Mouse (Mus musculus): Measurements from ENCODE around the gene Myb. TPM values are rescaled to one million over a fixed set of nuclear protein-coding genes. Genes with fewer than 3 reads are reported as not detected.

The Myb gene
- polyA plus RNA-seq, 1 experiment from 2014 or later, result 7.5 TPM

GRCm38 (mm10) chr10:21193088-21193934, 32.5 kb upstream of the Myb start:
- WGBS, result 48% methylated on average over 10 of the region's 10 CpGs
- ATAC-seq (ENCODE audit: insufficient number of reproducible peaks, insufficient read depth, low FRiP score, low TSS enrichment, low read depth), result no peak
- H3K4me1 ChIP-seq (replicated peaks), result peaks cover 15% of the 10 kb centered on the region

GRCm38 (mm10) chr10:21192436-21192835, 31.7 kb upstream of the Myb start:
- Histone ChIP-seq H3K4me3 (replicated peaks) (no peak overlapping the region), H3K4me2 (no peak overlapping the region), H3K27me3 (peaks cover 7% of the 10 kb centered on the region; the same call in 1 of the 2 replicates), H3K4me1 (replicated peaks) (peaks cover 15% of the 10 kb centered on the region), H3K36me3 (no peaks in the 10 kb centered on the region), H3K27ac (no peak overlapping the region), H3K9me3 (no peaks in the 10 kb centered on the region), H3K9ac (replicated peaks) (no peak overlapping the region)
- WGBS, result 76% methylated on average over 10 of the region's 10 CpGs
- ATAC-seq (ENCODE audit: insufficient number of reproducible peaks, insufficient read depth, low FRiP score, low TSS enrichment, low read depth), result no peak

More at GRCm38 (mm10) chr10:21193088-21193934, 32.5 kb upstream of the Myb start:
- no peaks in the 10 kb centered on the region for H3K36me3 ChIP-seq
- H3K4me3 ChIP-seq (replicated peaks), result no peak overlapping the region
- H3K9ac ChIP-seq (replicated peaks), result no peak overlapping the region
- no peaks in the 10 kb centered on the region for H3K9me3 ChIP-seq
- no peak overlapping the region for H3K27ac ChIP-seq
- H3K27me3 ChIP-seq, result peaks cover 7% of the 10 kb centered on the region; the same call in 1 of the 2 replicates
- no peak overlapping the region for H3K4me2 ChIP-seq

DNA sequence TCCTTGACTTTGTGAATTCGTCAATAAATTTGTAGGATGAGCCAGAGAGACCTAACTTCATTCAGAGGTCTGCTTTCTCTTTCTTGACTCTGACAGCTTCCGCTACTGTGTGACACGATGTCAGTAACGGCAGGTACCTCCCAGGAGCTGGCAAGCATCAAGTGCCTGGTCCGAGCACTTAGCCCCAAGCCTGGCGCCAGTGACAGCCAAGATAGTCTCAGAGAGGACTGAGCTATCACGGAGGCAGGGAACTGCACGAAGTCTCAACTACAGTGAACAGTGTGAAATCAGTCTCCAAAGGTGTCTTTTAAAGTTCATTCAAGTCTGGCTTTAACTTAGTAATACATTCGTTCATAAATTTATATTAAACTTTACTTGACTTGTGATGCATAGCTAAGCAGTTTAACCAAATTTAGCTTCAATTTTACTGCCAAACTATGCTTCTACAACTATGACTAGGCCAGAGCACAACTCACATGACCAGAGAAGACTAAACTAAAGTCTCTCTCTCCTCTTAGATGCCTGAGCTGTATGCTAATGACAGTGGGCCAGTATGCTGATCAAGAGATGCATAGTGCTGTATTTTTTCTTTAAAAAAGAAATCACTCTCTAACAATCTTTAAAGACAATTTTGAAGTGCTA, 29.1 kb upstream of the Myb start:
- 75% methylated on average over 9 of the region's 9 CpGs for WGBS
- Histone ChIP-seq H3K4me2 (no peak overlapping the region), H3K27ac (no peak overlapping the region)

DNA sequence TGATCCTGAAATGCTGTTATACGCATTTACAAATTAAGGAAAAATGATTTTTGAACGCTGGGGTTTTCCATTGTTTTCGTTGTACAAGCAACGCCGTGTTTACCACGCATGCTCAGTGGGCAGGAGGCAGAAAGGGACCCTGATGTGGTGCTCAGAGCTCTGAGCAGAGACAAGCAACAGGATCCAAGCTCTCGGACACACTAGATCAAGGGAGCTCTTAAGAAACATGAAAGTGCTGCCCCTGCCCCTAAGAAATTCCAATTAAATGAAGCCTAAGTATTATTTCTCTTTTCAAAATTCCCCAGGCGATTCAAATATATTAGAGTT, 28.5 kb upstream of the Myb start:
- 24% methylated on average over 8 of the region's 8 CpGs for WGBS
- Histone ChIP-seq H3K4me1 (replicated peaks) (no peaks in the 10 kb centered on the region), H3K9ac (replicated peaks) (no peak overlapping the region), H3K27ac (no peak overlapping the region), H3K36me3 (no peaks in the 10 kb centered on the region), H3K27me3 (peaks cover 7% of the 10 kb centered on the region; the same call in 1 of the 2 replicates), H3K4me3 (replicated peaks) (peak overlapping the region; percentile 24), H3K4me2 (peak overlapping the region; percentile 54), H3K9me3 (no peaks in the 10 kb centered on the region)
- ATAC-seq (ENCODE audit: insufficient number of reproducible peaks, insufficient read depth, low FRiP score, low TSS enrichment, low read depth), result no peak

More for the DNA sequence above, 29.1 kb upstream of the Myb start:
- Histone ChIP-seq H3K4me3 (replicated peaks) (no peak overlapping the region), H3K4me1 (replicated peaks) (peaks cover 3% of the 10 kb centered on the region), H3K27me3 (peaks cover 7% of the 10 kb centered on the region; the same call in 1 of the 2 replicates), H3K9me3 (no peaks in the 10 kb centered on the region), H3K9ac (replicated peaks) (no peak overlapping the region), H3K36me3 (no peaks in the 10 kb centered on the region)
- no peak for ATAC-seq (ENCODE audit: insufficient number of reproducible peaks, insufficient read depth, low FRiP score, low TSS enrichment, low read depth)

- Histone ChIP-seq H3K4me2 (peak overlapping the region; percentile 54), H3K27ac (no peak overlapping the region), H3K4me1 (replicated peaks) (no peaks in the 10 kb centered on the region), H3K27me3 (peaks cover 7% of the 10 kb centered on the region; the same call in 1 of the 2 replicates), H3K36me3 (no peaks in the 10 kb centered on the region), H3K9me3 (no peaks in the 10 kb centered on the region), H3K9ac (replicated peaks) (no peak overlapping the region; the same call in 1 of the 2 replicates), H3K4me3 (replicated peaks) (peak overlapping the region; percentile 24)
- 23% methylated on average over 11 of the region's 11 CpGs for WGBS
- no peak for ATAC-seq (ENCODE audit: insufficient number of reproducible peaks, insufficient read depth, low FRiP score, low TSS enrichment, low read depth)
Observed at GRCm38 (mm10) chr10:21188564-21189274, 27.9 kb upstream of the Myb start.

GRCm38 (mm10) chr10:21187847-21188246, 27.1 kb upstream of the Myb start:
- no peak overlapping the region for H3K4me2 ChIP-seq
- no peak overlapping the region for H3K9ac ChIP-seq (replicated peaks)
- H3K27ac ChIP-seq, result no peak overlapping the region
- ATAC-seq (ENCODE audit: insufficient number of reproducible peaks, insufficient read depth, low FRiP score, low TSS enrichment, low read depth), result no peak
- H3K4me3 ChIP-seq (replicated peaks), result no peak overlapping the region
- no peaks in the 10 kb centered on the region for H3K4me1 ChIP-seq (replicated peaks)
- H3K27me3 ChIP-seq, result 0 out of 2 replicates have a peak, but pooled peaks cover 7% of the 10 kb centered on the region
- H3K36me3 ChIP-seq, result no peaks in the 10 kb centered on the region
- H3K9me3 ChIP-seq, result no peaks in the 10 kb centered on the region

- H3K4me3 ChIP-seq (replicated peaks), result no peak overlapping the region
- no peak for ATAC-seq (ENCODE audit: insufficient number of reproducible peaks, insufficient read depth, low FRiP score, low TSS enrichment, low read depth)
- WGBS, result 86% methylated on average over 5 of the region's 5 CpGs
Observed at GRCm38 (mm10) chr10:21186733-21187132, 25.9 kb upstream of the Myb start.

GRCm38 (mm10) chr10:21178711-21179110, 17.9 kb upstream of the Myb start:
- H3K4me1 ChIP-seq (replicated peaks), result no peaks in the 10 kb centered on the region
- 36% methylated on average over 5 of the region's 5 CpGs for WGBS
- H3K27me3 ChIP-seq, result no peaks in the 10 kb centered on the region
- H3K9me3 ChIP-seq, result no peaks in the 10 kb centered on the region
- no peak for ATAC-seq (ENCODE audit: insufficient number of reproducible peaks, insufficient read depth, low FRiP score, low TSS enrichment, low read depth)
- no peak overlapping the region for H3K9ac ChIP-seq (replicated peaks)
- H3K27ac ChIP-seq, result no peak overlapping the region
- H3K36me3 ChIP-seq, result no peaks in the 10 kb centered on the region
- H3K4me3 ChIP-seq (replicated peaks), result no peak overlapping the region
- H3K4me2 ChIP-seq, result no peak overlapping the region

More at GRCm38 (mm10) chr10:21186733-21187132, 25.9 kb upstream of the Myb start:
- H3K4me1 ChIP-seq (replicated peaks), result no peaks in the 10 kb centered on the region
- H3K9me3 ChIP-seq, result no peaks in the 10 kb centered on the region
- H3K27me3 ChIP-seq, result no peaks in the 10 kb centered on the region
- no peak overlapping the region for H3K4me2 ChIP-seq
- no peaks in the 10 kb centered on the region for H3K36me3 ChIP-seq
- no peak overlapping the region for H3K9ac ChIP-seq (replicated peaks)
- H3K27ac ChIP-seq, result no peak overlapping the region

GRCm38 (mm10) chr10:21178281-21178680, 17.5 kb upstream of the Myb start:
- 86% methylated on average over 10 of the region's 10 CpGs for WGBS
- Histone ChIP-seq H3K27ac (no peak overlapping the region), H3K36me3 (no peaks in the 10 kb centered on the region), H3K9ac (replicated peaks) (no peak overlapping the region), H3K9me3 (no peaks in the 10 kb centered on the region), H3K4me2 (no peak overlapping the region), H3K4me1 (replicated peaks) (no peaks in the 10 kb centered on the region), H3K4me3 (replicated peaks) (no peak overlapping the region), H3K27me3 (no peaks in the 10 kb centered on the region)
- no peak for ATAC-seq (ENCODE audit: insufficient number of reproducible peaks, insufficient read depth, low FRiP score, low TSS enrichment, low read depth)

DNA sequence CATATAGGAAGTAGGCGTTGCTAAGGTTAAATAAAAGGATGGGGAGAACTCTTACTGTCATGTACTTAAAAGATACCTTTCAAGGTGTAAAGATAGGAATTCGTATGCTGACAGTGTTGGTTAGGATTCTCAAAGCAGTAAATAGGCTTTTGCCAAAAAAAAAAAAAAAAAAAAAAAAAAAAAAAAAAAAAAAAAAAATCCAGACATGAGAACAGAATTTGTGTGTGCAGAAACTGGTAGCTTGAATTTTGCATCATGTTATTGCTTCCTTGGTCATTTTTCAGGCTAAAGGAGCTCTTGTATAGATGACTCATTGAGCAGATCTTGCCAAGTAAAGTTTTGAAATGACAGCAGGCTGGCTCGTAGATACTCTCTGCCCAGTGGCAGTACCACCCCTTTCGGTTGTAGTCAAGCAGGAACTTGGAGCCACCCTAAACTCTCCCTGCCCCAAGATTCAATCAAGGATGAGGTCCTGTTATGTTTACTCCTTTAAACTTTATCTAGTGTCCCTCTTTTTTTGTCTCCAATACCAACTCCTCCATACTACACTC, 11.9 kb upstream of the Myb start:
- no peaks in the 10 kb centered on the region for H3K4me1 ChIP-seq (replicated peaks)
- H3K27ac ChIP-seq, result no peak overlapping the region
- H3K36me3 ChIP-seq, result no peaks in the 10 kb centered on the region
- WGBS, result 87% methylated on average over 4 of the region's 4 CpGs
- H3K4me3 ChIP-seq (replicated peaks), result no peak overlapping the region
- H3K27me3 ChIP-seq, result no peaks in the 10 kb centered on the region
- ATAC-seq (ENCODE audit: insufficient number of reproducible peaks, insufficient read depth, low FRiP score, low TSS enrichment, low read depth), result no peak
- no peaks in the 10 kb centered on the region; the same call in 1 of the 2 replicates for H3K9me3 ChIP-seq
- H3K9ac ChIP-seq (replicated peaks), result no peak overlapping the region
- no peak overlapping the region for H3K4me2 ChIP-seq

DNA sequence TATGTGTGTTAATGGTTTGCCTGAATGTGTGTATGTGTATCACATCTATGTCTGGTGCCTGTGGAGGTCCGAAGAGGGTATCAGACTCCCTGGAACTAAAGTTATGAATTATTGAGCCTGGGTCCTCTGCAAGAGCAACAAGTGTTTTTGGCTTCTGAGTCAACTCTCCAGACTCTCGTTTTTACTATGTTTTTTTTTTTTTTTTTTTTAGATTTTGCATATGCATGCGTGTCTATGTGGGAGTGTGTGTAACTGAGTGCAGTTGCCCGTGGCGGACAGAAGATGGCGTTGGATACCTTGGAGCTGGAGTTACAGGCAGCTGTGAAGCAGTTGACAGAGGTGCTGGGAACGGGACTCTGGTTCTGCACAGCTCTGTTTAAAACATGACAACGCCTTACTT, 7.7 kb upstream of the Myb start:
- Histone ChIP-seq H3K9ac (replicated peaks) (no peak overlapping the region), H3K36me3 (no peaks in the 10 kb centered on the region), H3K9me3 (no peaks in the 10 kb centered on the region; the same call in 1 of the 2 replicates), H3K27me3 (peaks cover 6% of the 10 kb centered on the region; the same call in 1 of the 2 replicates), H3K27ac (no peak overlapping the region), H3K4me1 (replicated peaks) (no peaks in the 10 kb centered on the region), H3K4me3 (replicated peaks) (no peak overlapping the region), H3K4me2 (no peak overlapping the region)
- 92% methylated on average over 8 of the region's 8 CpGs for WGBS
- ATAC-seq (ENCODE audit: insufficient number of reproducible peaks, insufficient read depth, low FRiP score, low TSS enrichment, low read depth), result no peak
